Mouse (Mus musculus): ENCODE data around the gene Bcas3.

GRCm38 (mm10) chr11:85835001-85835752, 482.2 kb downstream of the Bcas3 start:
- TF ChIP-seq CTCF (IDR thresholded peaks at IDR 0.05; ENCODE audit: low read depth, low read length) (no peak), POLR2AphosphoS5 (IDR thresholded peaks at IDR 0.05; ENCODE audit: insufficient replicate concordance, low read depth, low read length) (no peak), TAL1 (conservative IDR thresholded peaks at IDR 0.05; ENCODE audit: low read depth, low read length) (no peak)

Data from G1E (cell line).